In genomic region chr17:4997968-4998367, GRCm38 (mm10) we compare ENCODE assay signal across 8 mouse cellular contexts. TPM values are rescaled to one million over a fixed set of nuclear protein-coding genes. Genes with fewer than 3 reads are reported as not detected.
DNase-seq lines count a peak whose midpoint lies in the region; ATAC-seq and TF ChIP-seq lines count a peak whose summit lies in the region.

No protein-coding gene starts in this region.

- H3K4me2 ChIP-seq in heart, embryonic 15.5 days = peak overlapping the region; percentile 37; the same call in 1 of the 2 replicates
- H3K4me2 ChIP-seq in hindbrain, embryonic 16.5 days (ENCODE audit: low read length) = peak overlapping the region; percentile 60
- peak overlapping the region; percentile 70 for H3K4me2 ChIP-seq in midbrain, embryonic 13.5 days (replicated peaks)

- H3K4me1 ChIP-seq in heart, embryonic 15.5 days (replicated peaks) = peaks cover 41% of the 10 kb centered on the region
- H3K4me1 ChIP-seq in hindbrain, embryonic 16.5 days (ENCODE audit: control insufficient read depth, insufficient read depth, low read depth, low read length) = peaks cover 41% of the 10 kb centered on the region
- peaks cover 53% of the 10 kb centered on the region for H3K4me1 ChIP-seq in midbrain, embryonic 13.5 days (replicated peaks)

- no peaks in the 10 kb centered on the region for H3K27me3 ChIP-seq in heart, embryonic 15.5 days
- H3K27me3 ChIP-seq in hindbrain, embryonic 16.5 days (replicated peaks; ENCODE audit: control insufficient read depth, insufficient read depth, low read length) = no peaks in the 10 kb centered on the region
- 0 out of 2 replicates have a peak, but pooled peaks cover 1% of the 10 kb centered on the region for H3K27me3 ChIP-seq in midbrain, embryonic 13.5 days

- no peaks in the 10 kb centered on the region for H3K36me3 ChIP-seq in heart, embryonic 15.5 days
- H3K36me3 ChIP-seq in hindbrain, embryonic 16.5 days (ENCODE audit: control insufficient read depth, insufficient read depth, low read length) = no peaks in the 10 kb centered on the region
- H3K36me3 ChIP-seq in midbrain, embryonic 13.5 days = no peaks in the 10 kb centered on the region

- 56% methylated on average over 3 of the region's 3 CpGs for WGBS in heart, embryonic 15.5 days
- 28% methylated on average over 3 of the region's 3 CpGs for WGBS in hindbrain, embryonic 16.5 days
- 40% methylated on average over 3 of the region's 3 CpGs for WGBS in midbrain, embryonic 13.5 days

- H3K27ac ChIP-seq in heart, embryonic 15.5 days = no peak overlapping the region
- no peak overlapping the region for H3K27ac ChIP-seq in hindbrain, embryonic 16.5 days (ENCODE audit: low read depth, low read length)
- H3K27ac ChIP-seq in midbrain, embryonic 13.5 days = no peak overlapping the region

- no peak overlapping the region for H3K9ac ChIP-seq in heart, embryonic 15.5 days
- H3K9ac ChIP-seq in hindbrain, embryonic 16.5 days (ENCODE audit: low read depth, low read length) = no peak overlapping the region
- no peak overlapping the region for H3K9ac ChIP-seq in midbrain, embryonic 13.5 days (replicated peaks)

- no peak overlapping the region for H3K4me3 ChIP-seq in heart, embryonic 15.5 days
- H3K4me3 ChIP-seq in hindbrain, embryonic 16.5 days (ENCODE audit: low read length) = peak overlapping the region; percentile 30
- peak overlapping the region; percentile 92 for H3K4me3 ChIP-seq in midbrain, embryonic 13.5 days (replicated peaks)

- H3K9me3 ChIP-seq in heart, embryonic 15.5 days (replicated peaks) = no peaks in the 10 kb centered on the region
- no peaks in the 10 kb centered on the region for H3K9me3 ChIP-seq in hindbrain, embryonic 16.5 days (ENCODE audit: control insufficient read depth, low read length)
- H3K9me3 ChIP-seq in midbrain, embryonic 13.5 days = no peaks in the 10 kb centered on the region

- TF ChIP-seq POLR2A in brain, embryonic 14.5 days (IDR thresholded peaks at IDR 0.05; ENCODE audit: borderline replicate concordance, extremely low read depth, insufficient read depth, insufficient read length, poor library complexity, severe bottlenecking) = no peak

- no peak for DNase-seq in heart, postnatal 25 days (ENCODE audit: low spot score)
- peak; percentile 19 for DNase-seq in brain, embryonic 14.5 days (ENCODE audit: low read depth)
- no peak for DNase-seq in adrenal gland, adult 18-20 months (ENCODE audit: low spot score in 2 of 2)
- DNase-seq in embryo, embryonic 10 days (ENCODE audit: low spot score) = no peak
- no peak for DNase-seq in right cerebral cortex, adult 18-20 months

- intact Hi-C loops in heart, postnatal 25 days (cut with DNase I) = loop anchor here (5.0 kb wide), 1 partner anchor 119 kb away; no protein-coding TSS in a partner anchor

- TF ChIP-seq CTCF in brain, embryonic 14.5 days (IDR thresholded peaks at IDR 0.05; ENCODE audit: borderline replicate concordance, extremely low read depth, insufficient read depth, insufficient read length) = no peak

- ATAC-seq in heart, embryonic 15.5 days (replicated peaks; ENCODE audit: insufficient number of reproducible peaks, insufficient read depth, low FRiP score, low read depth) = no peak
- ATAC-seq in hindbrain, embryonic 16.5 days = no peak
- ATAC-seq in midbrain, embryonic 13.5 days = no peak

RNA-seq across cellular contexts. Expression of gene Arid1b, which starts 3.8 kb away (rescaled TPM):
- 5.0 and 8.9 TPM in 2 replicates for polyA plus RNA-seq in heart, embryonic 15.5 days (2015; fragmentation: Nextera tagmentation; extraction: Ambion mirVana)
- 10 to 100 TPM; 28.2 to 32.0 TPM for total RNA-seq in heart, postnatal 25 days (2021)
- polyA plus RNA-seq in brain, embryonic 14.5 days (2012; rRNA removed) = 22.0 and 41.6 TPM in 2 replicates
- 9.6 and 12.5 TPM in 2 replicates for polyA plus RNA-seq in hindbrain, embryonic 16.5 days (2015; fragmentation: Nextera tagmentation; extraction: Ambion mirVana)
- 14.0 and 14.8 TPM in 2 replicates for polyA plus RNA-seq in midbrain, embryonic 13.5 days (2015; fragmentation: Nextera tagmentation; extraction: Ambion mirVana)
- 10 to 100 TPM; 43.4 to 59.1 TPM for total RNA-seq in adrenal gland, adult 18-20 months (2021)
